Mouse (Mus musculus): Measurements from ENCODE around the gene Prdm16.

DNA sequence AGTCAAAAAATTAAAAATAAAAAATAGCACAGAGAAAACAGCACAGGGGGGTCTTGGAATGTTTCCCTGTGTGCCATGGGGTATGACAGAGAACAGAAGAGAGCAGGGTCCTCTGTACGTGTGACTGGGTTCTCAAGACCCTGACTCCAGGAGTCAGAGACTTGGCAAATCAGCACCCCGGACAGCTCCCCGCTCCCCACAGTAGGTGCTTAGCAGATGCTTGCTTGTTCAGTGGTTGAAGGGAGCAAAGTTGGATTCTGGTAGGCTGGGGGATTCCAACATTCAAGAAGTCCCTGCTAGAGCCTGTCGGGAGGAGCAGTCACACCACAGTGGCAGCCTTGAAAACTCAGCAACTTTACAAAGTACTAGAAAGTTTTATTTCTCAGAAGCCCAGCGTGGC is 170.4 kb downstream of the Prdm16 start:
- TF ChIP-seq CTCF (IDR thresholded peaks at IDR 0.05; ENCODE audit: extremely low read depth, insufficient read depth, insufficient read length, insufficient replicate concordance) (no peak), POLR2A (IDR thresholded peaks at IDR 0.05; ENCODE audit: low read depth, low read length) (no peak)
